Comparison of ENCODE assay signal across 10 mouse cellular contexts in the genomic region with DNA sequence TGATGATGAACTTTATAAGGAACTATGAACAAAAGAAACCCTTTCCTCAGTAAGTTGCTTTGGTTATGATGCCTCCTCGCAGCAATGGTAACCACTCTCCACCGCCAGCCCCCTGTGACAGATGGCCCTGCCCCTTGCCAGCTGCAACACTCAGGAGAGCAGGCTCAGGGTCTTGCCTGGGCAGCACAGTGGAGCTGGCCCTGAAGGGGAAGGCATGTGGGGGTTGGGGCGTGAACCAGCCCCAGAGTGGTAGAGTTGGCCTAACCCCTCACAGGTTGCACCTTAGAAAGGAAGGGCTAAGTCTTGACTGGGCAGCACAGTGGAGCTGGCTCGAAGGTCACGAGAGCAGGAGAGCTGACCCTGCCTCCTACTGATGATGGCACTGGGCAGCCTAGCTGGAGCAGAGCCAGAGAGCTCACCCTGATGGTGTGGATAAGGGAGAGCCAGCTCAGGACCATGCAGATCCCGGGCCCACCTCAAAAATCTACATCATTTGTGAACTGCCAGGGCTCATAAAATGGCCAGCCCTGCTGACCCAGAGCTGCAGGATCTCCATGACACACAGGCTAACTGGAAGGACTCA. TPM values are rescaled to one million over a fixed set of nuclear protein-coding genes. Genes with fewer than 3 reads are reported as not detected.
DNase-seq lines count a peak whose midpoint lies in the region; ATAC-seq and TF ChIP-seq lines count a peak whose summit lies in the region.
"Had no signal": no experiment of that assay in that cellular context is flagged by ENCODE, and none has a peak within 500 bp of the region (broad histone marks: within the 10 kb centered on the region; RNA-seq: fewer than 3 reads in every experiment).

No protein-coding gene starts in this region.

- H3K36me3 ChIP-seq in embryonic facial prominence, embryonic 15.5 days: peaks cover 43% of the 10 kb centered on the region
- peaks cover 26% of the 10 kb centered on the region for H3K36me3 ChIP-seq in hindbrain, embryonic 16.5 days (ENCODE audit: control insufficient read depth, insufficient read depth, low read length)
- H3K36me3 ChIP-seq in liver, embryonic 14.5 days (replicated peaks; ENCODE audit: control insufficient read depth, insufficient read depth, low read depth): peaks cover 24% of the 10 kb centered on the region

- DNase-seq in lung, adult 2 months: no peak
- DNase-seq in lung, postnatal 36 days: no peak
- no peak for DNase-seq in liver, embryonic 14.5 days (ENCODE audit: low read depth in 3 of 3, low spot score in 3 of 3)
- no peak for DNase-seq in thymus, postnatal 14 days
- DNase-seq in right cerebral cortex, postnatal 25 days: no peak

- no peak for TF ChIP-seq EP300 in liver, embryonic 14.5 days (IDR thresholded peaks at IDR 0.05; ENCODE audit: low read depth)

- no peak overlapping the region for H3K27ac ChIP-seq in embryonic facial prominence, embryonic 15.5 days (replicated peaks)
- H3K27ac ChIP-seq in hindbrain, embryonic 16.5 days (ENCODE audit: low read depth, low read length): no peak overlapping the region
- no peak overlapping the region for H3K27ac ChIP-seq in liver, embryonic 14.5 days
- H3K27ac ChIP-seq: macrophage had no signal

- no peaks in the 10 kb centered on the region for H3K27me3 ChIP-seq in embryonic facial prominence, embryonic 15.5 days
- no peaks in the 10 kb centered on the region for H3K27me3 ChIP-seq in hindbrain, embryonic 16.5 days (replicated peaks; ENCODE audit: control insufficient read depth, insufficient read depth, low read length)
- no peaks in the 10 kb centered on the region for H3K27me3 ChIP-seq in liver, embryonic 14.5 days (ENCODE audit: control insufficient read depth, insufficient read depth, low read length)
- H3K27me3 ChIP-seq: Patski had no signal

- 0 out of 2 replicates have a peak, but pooled peaks have one; percentile 17 for ATAC-seq in embryonic facial prominence, embryonic 15.5 days (ENCODE audit: insufficient number of reproducible peaks, low FRiP score, low TSS enrichment, low read depth)
- peak; percentile 29; the same call in 1 of the 2 replicates for ATAC-seq in hindbrain, embryonic 16.5 days
- ATAC-seq in liver, embryonic 14.5 days (ENCODE audit: insufficient read depth): peak; percentile 29; the same call in 1 of the 2 replicates
- ATAC-seq in erythroid progenitor cell, adult 5-6 weeks (replicated peaks; ENCODE audit: low FRiP score, poor library complexity, severe bottlenecking): no peak
- ATAC-seq: Patski had no signal

- 67% methylated on average over 6 of the region's 6 CpGs for WGBS in lung, adult 2 months
- 68% methylated on average over 6 of the region's 6 CpGs for WGBS in embryonic facial prominence, embryonic 15.5 days
- WGBS in hindbrain, embryonic 16.5 days: 71% methylated on average over 6 of the region's 6 CpGs
- whole genome bisulfite sequencing in liver, embryonic 14.5 days (ENCODE audit: insufficient replicate concordance): 56% methylated on average over 6 of the region's 6 CpGs

- H3K9me3 ChIP-seq in embryonic facial prominence, embryonic 15.5 days (replicated peaks): no peaks in the 10 kb centered on the region
- no peaks in the 10 kb centered on the region for H3K9me3 ChIP-seq in hindbrain, embryonic 16.5 days (ENCODE audit: control insufficient read depth, low read length)
- no peaks in the 10 kb centered on the region for H3K9me3 ChIP-seq in liver, embryonic 14.5 days (ENCODE audit: control insufficient read depth, low read length)

- TF ChIP-seq CTCF in lung, adult 2 months (IDR thresholded peaks at IDR 0.05; ENCODE audit: insufficient read depth, low read length): no peak
- no peak for TF ChIP-seq CTCF in liver, embryonic 14.5 days (IDR thresholded peaks at IDR 0.05; ENCODE audit: low read depth)

- H3K4me1 ChIP-seq in lung, adult 2 months (ENCODE audit: control insufficient read depth, insufficient read depth, low read length): no peaks in the 10 kb centered on the region
- H3K4me1 ChIP-seq in embryonic facial prominence, embryonic 15.5 days: no peaks in the 10 kb centered on the region
- H3K4me1 ChIP-seq in hindbrain, embryonic 16.5 days (ENCODE audit: control insufficient read depth, insufficient read depth, low read depth, low read length): no peaks in the 10 kb centered on the region
- H3K4me1 ChIP-seq in liver, embryonic 14.5 days (replicated peaks; ENCODE audit: control insufficient read depth in 2 of 2, insufficient read depth in 2 of 2, low read length in 1 of 2): no peaks in the 10 kb centered on the region

- no peak overlapping the region for H3K4me2 ChIP-seq in embryonic facial prominence, embryonic 15.5 days (replicated peaks)
- H3K4me2 ChIP-seq in hindbrain, embryonic 16.5 days (ENCODE audit: low read length): no peak overlapping the region
- no peak overlapping the region for H3K4me2 ChIP-seq in liver, embryonic 14.5 days (ENCODE audit: low read depth)

- no peak overlapping the region for H3K4me3 ChIP-seq in lung, adult 2 months (replicated peaks; ENCODE audit: extremely low read depth, low read depth, low read length)
- H3K4me3 ChIP-seq in embryonic facial prominence, embryonic 15.5 days (replicated peaks): no peak overlapping the region
- H3K4me3 ChIP-seq in hindbrain, embryonic 16.5 days (ENCODE audit: low read length): no peak overlapping the region
- H3K4me3 ChIP-seq in liver, embryonic 14.5 days (ENCODE audit: insufficient read depth in 1 of 2, low read depth in 2 of 2, low read length in 2 of 2): no peak overlapping the region

- 0 out of 2 replicates have a peak, but pooled peaks have one; percentile 19 for TF ChIP-seq POLR2A in lung, adult 2 months (IDR thresholded peaks at IDR 0.05; ENCODE audit: borderline replicate concordance, extremely low read depth, low read depth, low read length)

- no peak overlapping the region for H3K9ac ChIP-seq in embryonic facial prominence, embryonic 15.5 days
- no peak overlapping the region for H3K9ac ChIP-seq in hindbrain, embryonic 16.5 days (ENCODE audit: low read depth, low read length)
- H3K9ac ChIP-seq in liver, embryonic 14.5 days (replicated peaks): no peak overlapping the region

RNA-seq across cellular contexts. Expression of a gene that starts 11.0 kb away (rescaled TPM):
- 20.1 and 25.2 TPM in 2 replicates for polyA plus RNA-seq in lung, adult 2 months (2012; rRNA removed)
- 85.9 and 86.9 TPM in 2 replicates for polyA plus RNA-seq in embryonic facial prominence, embryonic 15.5 days (2015; fragmentation: Nextera tagmentation; extraction: Ambion mirVana)
- polyA plus RNA-seq in hindbrain, embryonic 16.5 days (2015; fragmentation: Nextera tagmentation; extraction: Ambion mirVana): 69.5 and 71.3 TPM in 2 replicates
- 25.4 and 28.7 TPM in 2 replicates for polyA plus RNA-seq in liver, embryonic 14.5 days (2012; rRNA removed)
- 45.8 and 53.4 TPM in 2 replicates for polyA plus RNA-seq in liver, embryonic 14.5 days (2014; fragmentation: Nextera tagmentation; extraction: Ambion mirVana)
- 8.4 and 11.2 TPM in 2 replicates for total RNA-seq in erythroid progenitor cell, adult 5-6 weeks (2015; ENCODE audit: low replicate concordance)
- total RNA-seq in erythroid progenitor cell, adult 5-6 weeks (2017; ENCODE audit: low replicate concordance): 3.2 and 6.4 TPM in 2 replicates

RNA-seq across cellular contexts. Expression of a gene that starts 18.1 kb away (rescaled TPM):
- polyA plus RNA-seq in lung, adult 2 months (2012; rRNA removed): 87.0 and 111 TPM in 2 replicates
- 102 and 105 TPM in 2 replicates for polyA plus RNA-seq in embryonic facial prominence, embryonic 15.5 days (2015; fragmentation: Nextera tagmentation; extraction: Ambion mirVana)
- 111 and 119 TPM in 2 replicates for polyA plus RNA-seq in hindbrain, embryonic 16.5 days (2015; fragmentation: Nextera tagmentation; extraction: Ambion mirVana)
- 23.9 and 28.3 TPM in 2 replicates for polyA plus RNA-seq in liver, embryonic 14.5 days (2012; rRNA removed)
- 37.4 and 37.5 TPM in 2 replicates for polyA plus RNA-seq in liver, embryonic 14.5 days (2014; fragmentation: Nextera tagmentation; extraction: Ambion mirVana)
- total RNA-seq in erythroid progenitor cell, adult 5-6 weeks (2015; ENCODE audit: low replicate concordance): 13.4 and 13.7 TPM in 2 replicates
- total RNA-seq in erythroid progenitor cell, adult 5-6 weeks (2017; ENCODE audit: low replicate concordance): 5.1 and 12.1 TPM in 2 replicates

RNA-seq across cellular contexts. Expression of a gene that starts 26.6 kb away (rescaled TPM):
- 0.09 and 0.34 TPM in 2 replicates for polyA plus RNA-seq in lung, adult 2 months (2012; rRNA removed)
- polyA plus RNA-seq in embryonic facial prominence, embryonic 15.5 days (2015; fragmentation: Nextera tagmentation; extraction: Ambion mirVana): 0.04 and 0.14 TPM in 2 replicates
- 0.04 TPM in 1 of 2 replicates, not detected in the other for polyA plus RNA-seq in hindbrain, embryonic 16.5 days (2015; fragmentation: Nextera tagmentation; extraction: Ambion mirVana)
- polyA plus RNA-seq in liver, embryonic 14.5 days (2012; rRNA removed): 0.11 and 0.13 TPM in 2 replicates
- 0.08 and 0.19 TPM in 2 replicates for polyA plus RNA-seq in liver, embryonic 14.5 days (2014; fragmentation: Nextera tagmentation; extraction: Ambion mirVana)
- total RNA-seq in erythroid progenitor cell, adult 5-6 weeks (2015; ENCODE audit: low replicate concordance): not detected in 2 replicates
- total RNA-seq in erythroid progenitor cell, adult 5-6 weeks (2017; ENCODE audit: low replicate concordance): not detected in 2 replicates

RNA-seq across cellular contexts. Expression of a gene that starts 34.9 kb away (rescaled TPM):
- polyA plus RNA-seq in lung, adult 2 months (2012; rRNA removed): 129 and 181 TPM in 2 replicates
- polyA plus RNA-seq in embryonic facial prominence, embryonic 15.5 days (2015; fragmentation: Nextera tagmentation; extraction: Ambion mirVana): 98.5 and 101 TPM in 2 replicates
- 142 and 153 TPM in 2 replicates for polyA plus RNA-seq in hindbrain, embryonic 16.5 days (2015; fragmentation: Nextera tagmentation; extraction: Ambion mirVana)
- 38.6 and 41.8 TPM in 2 replicates for polyA plus RNA-seq in liver, embryonic 14.5 days (2012; rRNA removed)
- polyA plus RNA-seq in liver, embryonic 14.5 days (2014; fragmentation: Nextera tagmentation; extraction: Ambion mirVana): 60.6 and 72.8 TPM in 2 replicates
- total RNA-seq in erythroid progenitor cell, adult 5-6 weeks (2015; ENCODE audit: low replicate concordance): 112 and 117 TPM in 2 replicates
- 81.0 and 99.9 TPM in 2 replicates for total RNA-seq in erythroid progenitor cell, adult 5-6 weeks (2017; ENCODE audit: low replicate concordance)

RNA-seq across cellular contexts. Expression of a gene that starts 56.4 kb away (rescaled TPM):
- polyA plus RNA-seq in lung, adult 2 months (2012; rRNA removed): 29.4 and 52.9 TPM in 2 replicates
- polyA plus RNA-seq in embryonic facial prominence, embryonic 15.5 days (2015; fragmentation: Nextera tagmentation; extraction: Ambion mirVana): 39.7 and 41.3 TPM in 2 replicates
- polyA plus RNA-seq in hindbrain, embryonic 16.5 days (2015; fragmentation: Nextera tagmentation; extraction: Ambion mirVana): 71.5 and 71.9 TPM in 2 replicates
- polyA plus RNA-seq in liver, embryonic 14.5 days (2012; rRNA removed): 10.2 TPM in 2 replicates
- 9.3 and 11.9 TPM in 2 replicates for polyA plus RNA-seq in liver, embryonic 14.5 days (2014; fragmentation: Nextera tagmentation; extraction: Ambion mirVana)
- total RNA-seq in erythroid progenitor cell, adult 5-6 weeks (2015; ENCODE audit: low replicate concordance): 15.1 and 15.5 TPM in 2 replicates
- 13.8 and 15.3 TPM in 2 replicates for total RNA-seq in erythroid progenitor cell, adult 5-6 weeks (2017; ENCODE audit: low replicate concordance)
